Mouse (Mus musculus) thymus, postnatal 25 days (tissue): Measurements from ENCODE around the gene Hal.

Source experiments
- DNase-seq: peaks from one replicate; pipeline ENCODE4 v3.0.0; 2022

Gene Hal

DNA sequence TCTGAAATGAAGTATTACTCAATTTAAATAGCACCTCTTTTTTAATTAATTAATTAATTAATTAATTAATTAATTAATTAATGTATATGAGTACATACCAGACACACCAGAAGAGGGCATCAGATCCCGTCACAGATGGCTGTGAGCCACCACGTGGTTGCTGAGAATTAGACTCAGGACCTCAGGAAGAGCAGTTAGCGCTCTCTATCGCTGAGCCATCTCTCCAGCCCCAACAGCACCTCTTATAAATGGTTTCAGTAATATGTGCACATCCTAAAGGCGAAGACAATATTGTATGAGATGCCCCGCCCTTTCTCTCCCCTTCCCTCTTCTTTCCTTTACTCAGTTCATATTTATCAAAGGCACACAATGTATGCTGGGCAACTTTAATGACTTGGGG lies 80.1 kb downstream of the Hal start:
- no peak for DNase-seq
